Mouse (Mus musculus): ENCODE results near the gene Gpr161.

DNA sequence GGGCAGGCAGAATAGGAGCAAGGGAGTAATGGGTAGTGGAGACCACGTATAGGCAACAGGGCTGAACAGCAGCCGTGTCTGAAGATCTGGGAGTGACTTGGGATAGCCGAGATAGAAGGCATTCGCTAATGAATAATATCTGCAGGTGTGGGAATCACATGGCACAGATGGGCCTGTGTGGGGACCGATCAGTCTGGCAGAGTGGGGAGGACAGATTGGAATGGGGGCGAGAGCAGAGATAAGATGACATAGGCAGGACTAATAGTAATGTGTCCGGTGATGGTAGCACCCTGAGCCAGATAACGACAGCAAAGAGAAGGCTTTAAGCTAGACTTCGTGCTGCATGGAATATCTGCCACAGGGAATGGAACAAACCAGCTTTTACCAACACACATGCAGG is 7.4 kb upstream of the Gpr161 start:
- TF ChIP-seq CTCF (IDR thresholded peaks at IDR 0.05; ENCODE audit: borderline replicate concordance, control insufficient read depth, extremely low read depth, insufficient read depth, low read length, poor library complexity), result no peak
- TF ChIP-seq POLR2A (IDR thresholded peaks at IDR 0.05; ENCODE audit: control insufficient read depth, extremely low read depth, insufficient read depth, low read length, poor library complexity), result no peak
